Mouse (Mus musculus) liver (tissue): Measurements from ENCODE around the gene Znhit6.

ENCODE experiments used
- DNase-seq: peaks from one replicate; pipeline ENCODE4 v3.0.0-alpha.2; 2020; ENCODE audit warnings: mixed read lengths

Gene Znhit6

GRCm38 (mm10) chr3:145575743-145576481, at the start of gene Znhit6:
Gene Znhit6 (plus strand): TSS chr3:145576205.
- peak; percentile 93 for DNase-seq

- no peak for DNase-seq
These were observed 38.1 kb upstream of the Znhit6 start for GRCm38 (mm10) chr3:145537870-145538269.

GRCm38 (mm10) chr3:145548441-145549415, 27.3 kb upstream of the Znhit6 start:
- no peak for DNase-seq

- no peak for DNase-seq
These were observed 25.8 kb upstream of the Znhit6 start for GRCm38 (mm10) chr3:145550216-145550615.

DNA sequence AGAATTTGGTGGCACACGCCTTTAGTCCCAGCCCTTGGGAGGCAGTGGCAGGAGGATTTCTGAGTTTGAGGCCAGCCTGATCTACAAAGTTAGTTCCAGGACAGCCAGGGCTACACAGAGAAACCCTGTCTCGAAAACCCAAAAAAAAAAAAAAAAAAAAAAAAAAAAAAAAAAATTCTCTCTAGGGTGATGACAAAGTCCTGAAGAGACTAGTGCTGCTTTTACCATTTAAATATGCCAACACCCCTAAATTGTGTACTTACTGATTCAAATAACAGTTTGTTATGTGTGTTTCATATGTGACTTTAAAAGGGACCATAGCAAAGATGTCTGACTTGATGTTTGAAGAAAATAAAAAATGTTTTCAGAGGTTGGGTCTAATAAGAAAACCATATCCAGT, 21.6 kb upstream of the Znhit6 start:
- DNase-seq: no peak

- DNase-seq: no peak
These were observed 19.8 kb upstream of the Znhit6 start for GRCm38 (mm10) chr3:145556206-145556605.

GRCm38 (mm10) chr3:145559675-145560074, 16.3 kb upstream of the Znhit6 start:
- no peak for DNase-seq

DNA sequence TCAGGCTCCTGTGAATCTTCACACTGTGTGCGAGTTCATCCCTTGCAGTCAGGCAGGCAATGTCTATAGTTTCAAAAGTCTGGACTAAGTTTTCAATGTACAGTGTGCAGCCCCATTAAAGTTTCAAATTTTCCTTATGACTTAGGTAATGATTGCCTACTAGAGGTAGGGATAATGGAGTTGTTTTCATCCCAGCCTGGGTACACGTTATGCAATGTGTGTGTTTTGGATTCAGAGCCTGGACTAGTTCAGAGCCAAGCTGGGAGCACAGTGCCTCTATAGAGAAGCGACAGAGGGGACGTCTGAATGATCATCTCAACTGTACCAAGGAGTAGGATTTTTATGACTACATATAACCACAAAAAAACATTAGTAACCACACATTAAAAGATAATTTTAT, 15.9 kb upstream of the Znhit6 start:
- DNase-seq: no peak

DNA sequence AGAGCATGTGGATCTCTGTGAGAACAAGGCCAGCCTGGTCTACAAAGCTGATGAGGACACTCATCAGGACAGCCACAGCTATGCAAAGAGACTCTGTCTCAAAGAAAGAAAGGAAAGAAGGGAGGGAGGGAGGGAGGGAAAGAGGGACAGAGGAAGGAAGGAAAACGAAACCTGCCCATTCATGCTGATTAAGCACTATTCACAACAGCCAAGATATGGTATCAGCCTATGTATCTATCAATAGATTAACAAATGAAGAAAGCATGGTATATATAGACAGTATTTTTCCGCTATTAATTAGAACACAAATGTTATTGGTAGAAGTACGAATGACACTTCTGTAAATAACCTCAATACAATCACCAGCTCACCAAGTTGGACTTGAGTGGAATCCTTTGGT, 1.5 kb upstream of the Znhit6 start:
- no peak for DNase-seq

DNA sequence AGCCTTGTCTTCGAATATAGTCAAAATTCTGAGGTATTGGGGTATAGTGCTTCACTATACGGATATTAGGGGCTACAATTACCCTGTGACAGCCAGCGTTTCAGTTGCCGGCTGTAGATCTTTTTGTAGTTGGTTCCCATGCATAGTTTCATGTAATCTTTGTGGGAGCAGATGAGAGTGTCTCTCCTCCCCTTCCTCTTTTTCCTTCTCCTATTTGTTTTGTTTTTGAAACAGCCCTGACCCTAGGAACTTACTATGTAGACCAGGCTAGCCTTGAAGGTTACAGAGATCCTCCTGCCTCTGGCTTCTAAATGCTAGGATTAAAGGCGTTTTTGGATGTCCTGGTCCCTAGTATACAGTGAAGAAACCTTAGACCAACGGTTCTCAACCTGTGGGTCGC, 665 bp upstream of the Znhit6 start:
- no peak for DNase-seq

DNA sequence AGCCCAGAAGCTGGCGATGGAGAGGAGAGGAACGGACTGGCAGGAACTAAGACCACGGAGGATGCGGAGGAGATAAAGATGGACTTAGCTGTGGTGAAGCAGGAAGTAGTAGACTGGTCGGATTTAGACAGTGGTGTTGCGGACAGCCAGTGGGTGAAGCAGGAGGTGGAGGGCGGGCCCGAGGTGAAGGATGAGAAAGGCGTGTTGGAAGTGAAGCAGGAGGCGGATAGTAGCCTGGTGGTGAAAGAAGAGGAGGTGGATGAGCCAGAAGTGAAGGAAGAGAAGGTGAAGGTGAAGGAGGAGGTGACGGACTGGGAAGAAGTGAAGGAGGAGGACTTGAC, 447 bp downstream of the Znhit6 start:
- DNase-seq: peak; percentile 55

DNA sequence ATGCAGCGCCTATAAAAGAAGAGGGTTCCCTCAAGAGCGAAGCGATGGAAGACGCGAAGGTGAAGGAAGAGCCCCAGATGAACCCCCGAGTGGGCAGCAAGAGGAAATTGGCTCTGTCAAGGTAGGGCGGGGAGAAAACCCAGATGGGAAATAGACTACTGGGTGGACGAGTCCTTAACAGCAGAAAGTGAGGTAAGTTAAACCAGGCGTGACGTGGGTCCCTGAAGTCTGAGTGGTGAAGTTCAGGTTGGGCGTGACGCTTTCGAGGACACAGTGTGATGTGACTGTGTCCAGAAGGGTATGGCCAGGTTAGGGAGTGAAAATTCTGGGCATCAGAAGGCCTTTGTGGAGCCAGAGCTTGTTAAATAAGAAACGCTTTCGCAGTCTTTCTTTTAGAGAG, 871 bp downstream of the Znhit6 start:
- DNase-seq: no peak

DNA sequence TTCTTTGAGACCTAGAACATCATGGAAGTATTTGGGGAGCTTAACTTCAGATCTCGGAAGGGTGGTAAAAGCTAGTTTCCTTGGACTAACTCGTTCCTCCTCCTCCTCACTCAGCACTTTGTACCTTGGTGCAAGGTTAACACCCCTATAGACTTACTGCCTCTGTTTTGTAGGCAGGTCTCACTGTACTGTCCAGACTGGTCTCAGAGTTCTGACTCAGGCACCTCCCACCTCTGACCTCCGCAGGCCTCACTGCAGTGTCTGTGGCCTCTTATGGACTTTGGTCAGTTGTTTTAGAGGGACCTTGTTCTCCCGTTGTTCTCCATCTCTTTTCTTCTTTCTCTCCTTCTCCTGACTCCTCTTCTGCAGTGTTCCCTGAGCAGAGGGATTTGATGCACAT, 7.0 kb downstream of the Znhit6 start:
- DNase-seq: no peak

DNA sequence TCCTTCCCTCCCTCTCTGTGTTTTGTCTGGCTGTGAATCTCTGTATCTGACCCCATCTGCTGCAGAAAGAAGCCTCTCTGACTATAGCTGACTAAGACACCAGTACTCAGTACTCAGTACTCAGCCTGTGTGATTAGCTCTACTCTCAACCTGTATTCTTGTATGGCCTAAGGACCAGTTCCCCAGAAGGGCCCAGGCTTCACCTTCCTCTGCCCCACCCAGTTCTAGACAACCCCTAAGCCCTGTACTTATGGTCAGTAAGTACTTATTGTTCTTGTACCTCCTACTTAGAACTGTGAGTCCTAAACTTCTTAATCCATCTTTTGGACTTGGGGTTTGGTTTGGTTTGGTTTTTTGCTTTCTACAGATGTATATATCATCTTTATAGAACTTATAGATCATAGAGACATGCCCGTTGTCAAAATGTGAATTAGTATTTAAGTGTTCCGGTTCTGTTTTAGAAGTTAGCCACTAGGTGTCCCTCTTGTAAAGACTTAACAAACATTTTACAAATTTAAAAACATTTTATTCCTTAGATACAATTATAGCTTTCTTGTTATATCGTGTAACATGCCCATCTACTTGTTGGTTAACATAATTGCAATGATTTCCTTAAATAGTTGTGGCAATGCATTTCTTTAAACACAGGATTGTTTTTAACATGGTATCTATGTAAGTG, 7.7 kb downstream of the Znhit6 start:
- no peak for DNase-seq

- DNase-seq: peak; percentile 75
These were observed 14.6 kb downstream of the Znhit6 start for GRCm38 (mm10) chr3:145590562-145590961.

DNA sequence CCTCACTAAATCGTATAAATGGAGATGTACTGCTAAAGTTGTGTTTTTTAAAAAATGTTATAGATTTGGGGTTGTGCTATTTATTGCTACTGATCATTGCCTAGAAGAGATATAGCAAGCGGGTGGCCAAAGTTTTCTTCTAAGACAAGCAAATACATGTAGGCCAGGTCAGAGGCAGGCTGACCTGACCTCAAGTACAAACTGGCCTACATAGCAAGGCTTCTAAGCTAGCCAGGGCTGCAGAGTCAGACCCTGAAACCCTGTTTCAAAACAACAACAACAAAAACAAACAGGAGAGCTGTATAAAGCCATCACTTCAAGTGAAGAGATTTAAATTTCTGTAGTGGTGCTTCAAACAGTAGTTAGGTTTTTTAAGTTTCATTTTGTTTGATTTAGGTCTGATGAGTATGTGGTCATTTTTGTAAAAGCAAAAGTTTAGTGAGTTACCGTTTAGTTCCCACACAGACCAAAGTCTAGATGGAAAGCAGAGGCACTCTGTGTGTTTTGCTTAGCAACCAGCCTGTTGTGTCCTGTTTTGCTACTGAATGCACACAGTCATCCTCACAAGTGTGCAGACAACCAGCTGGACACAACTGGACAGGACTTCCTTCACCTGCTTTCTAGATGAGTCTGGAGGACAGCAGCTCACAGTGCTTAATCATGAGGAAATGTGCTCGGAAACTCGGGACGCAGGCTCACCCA, 16.0 kb downstream of the Znhit6 start:
- no peak for DNase-seq

- no peak for DNase-seq
These were observed 19.3 kb downstream of the Znhit6 start for GRCm38 (mm10) chr3:145595354-145595753.

- no peak for DNase-seq
These were observed 23.1 kb downstream of the Znhit6 start for GRCm38 (mm10) chr3:145599059-145599458.

DNA sequence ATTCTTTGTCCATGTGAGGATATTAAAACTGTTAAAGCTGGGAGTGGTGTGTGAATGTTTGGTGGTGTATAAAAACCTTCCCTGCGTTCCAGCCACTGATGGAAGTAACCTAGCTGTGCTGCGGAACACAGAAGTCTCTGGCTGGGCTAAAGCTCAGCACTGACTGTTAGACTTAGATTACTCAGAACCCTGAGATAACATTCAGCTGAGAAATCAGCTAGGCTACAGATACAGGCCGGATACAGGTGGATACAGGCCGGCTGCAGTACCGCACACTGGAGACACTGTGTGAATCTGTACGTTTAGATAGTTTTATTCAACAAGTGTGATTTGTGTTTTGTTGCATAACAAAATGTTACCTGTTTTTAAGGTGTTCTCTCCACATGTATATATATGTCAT, 24.8 kb downstream of the Znhit6 start:
- DNase-seq: no peak

DNA sequence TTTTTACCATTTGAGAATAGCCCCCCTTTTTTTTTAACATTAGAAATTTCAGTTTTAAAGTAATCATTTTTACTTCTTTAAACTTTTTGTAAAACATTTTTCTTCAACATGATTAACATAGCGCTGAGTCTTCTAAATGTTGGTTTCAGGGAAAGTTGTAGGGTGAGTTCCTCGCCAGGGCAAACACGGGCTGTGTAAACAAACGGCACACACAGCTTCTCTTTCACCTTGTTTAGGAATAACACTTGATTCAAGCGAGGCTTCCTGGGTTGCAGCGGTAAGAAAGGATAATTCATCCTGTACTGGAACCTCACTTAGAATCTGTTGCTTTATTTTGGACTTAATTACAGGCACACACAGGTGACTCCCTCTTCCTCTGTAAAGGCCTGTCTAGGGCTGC, 25.3 kb downstream of the Znhit6 start:
- no peak for DNase-seq

GRCm38 (mm10) chr3:145602410-145603206, 26.6 kb downstream of the Znhit6 start:
- no peak for DNase-seq
